Mouse (Mus musculus): ENCODE results near the gene Ptcra. TPM values are rescaled to one million over a fixed set of nuclear protein-coding genes. Genes with fewer than 3 reads are reported as not detected.
A peak's percentile ranks its signal among the peaks of the same experiment; 100 is the strongest.

Ptcra gene
- total RNA-seq, 2 experiments from 2014 or later: 0.22 TPM; not detected in 1

DNA sequence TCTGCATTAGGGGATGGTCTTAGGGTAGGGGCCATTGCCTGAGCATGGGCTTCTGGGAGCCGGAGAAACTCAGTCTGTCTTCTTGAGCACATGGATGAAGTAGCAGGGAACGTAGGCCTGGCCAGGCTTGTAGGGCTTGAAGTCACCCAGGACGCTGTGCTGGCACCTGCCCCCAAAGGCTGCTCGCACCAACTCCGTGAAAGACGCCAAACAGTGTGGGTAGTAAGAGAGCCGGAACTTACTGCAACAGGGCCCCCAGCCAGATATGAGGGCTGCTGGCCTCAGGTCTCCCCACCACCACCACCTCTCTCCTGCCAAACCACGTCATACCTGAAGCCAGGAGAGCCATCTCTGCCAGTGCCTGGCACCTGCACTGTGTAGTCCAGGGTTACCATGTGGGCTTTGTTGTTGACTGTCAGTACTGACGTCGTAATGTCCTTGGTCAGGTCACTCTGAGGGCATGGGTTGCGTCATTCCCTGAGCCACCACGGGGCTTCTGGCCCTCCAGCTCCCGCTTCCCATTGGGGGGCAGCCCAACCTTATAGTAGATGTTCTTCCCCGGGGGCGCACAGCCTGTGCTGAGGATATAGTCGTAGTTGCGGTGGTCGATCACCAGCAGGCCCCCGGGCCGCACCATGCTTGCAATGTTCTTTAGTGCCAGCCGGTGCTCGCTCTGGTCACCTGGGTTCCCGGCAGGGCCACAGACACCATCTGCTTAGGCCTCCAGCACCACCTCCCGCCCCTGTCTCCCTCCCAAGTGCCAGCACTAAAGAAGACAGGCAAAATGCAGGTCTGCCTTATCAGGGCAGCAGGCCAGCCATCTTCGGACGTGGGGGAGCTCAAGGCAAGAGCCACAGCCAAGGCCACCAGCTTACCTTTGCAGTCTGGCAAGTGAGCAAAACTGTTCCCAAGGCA, 37.5 kb downstream of the Ptcra start:
- DNase-seq (ENCODE audit: low spot score in 2 of 2): no peak

DNA sequence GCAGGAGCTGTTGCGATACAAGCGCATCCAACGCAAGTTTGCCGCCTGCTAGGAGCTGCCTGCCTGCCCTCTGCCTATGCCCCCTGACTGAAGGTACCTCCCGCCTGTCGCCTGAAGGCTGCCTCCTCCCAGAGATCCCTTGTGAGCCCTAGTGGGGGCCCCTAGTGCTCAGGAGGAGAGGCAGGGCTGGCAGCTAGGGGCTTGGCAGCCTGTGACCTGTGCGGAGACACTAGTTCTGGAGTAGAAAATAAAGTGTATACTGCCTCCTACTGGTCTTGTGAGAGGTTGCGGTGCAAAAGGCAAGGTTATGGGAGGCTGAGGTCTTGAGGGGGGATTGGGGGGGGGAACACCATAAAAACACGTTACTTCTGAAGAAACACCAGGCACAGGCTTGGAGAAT, 38.2 kb downstream of the Ptcra start:
- no peak for DNase-seq (ENCODE audit: low spot score in 2 of 2)

DNA sequence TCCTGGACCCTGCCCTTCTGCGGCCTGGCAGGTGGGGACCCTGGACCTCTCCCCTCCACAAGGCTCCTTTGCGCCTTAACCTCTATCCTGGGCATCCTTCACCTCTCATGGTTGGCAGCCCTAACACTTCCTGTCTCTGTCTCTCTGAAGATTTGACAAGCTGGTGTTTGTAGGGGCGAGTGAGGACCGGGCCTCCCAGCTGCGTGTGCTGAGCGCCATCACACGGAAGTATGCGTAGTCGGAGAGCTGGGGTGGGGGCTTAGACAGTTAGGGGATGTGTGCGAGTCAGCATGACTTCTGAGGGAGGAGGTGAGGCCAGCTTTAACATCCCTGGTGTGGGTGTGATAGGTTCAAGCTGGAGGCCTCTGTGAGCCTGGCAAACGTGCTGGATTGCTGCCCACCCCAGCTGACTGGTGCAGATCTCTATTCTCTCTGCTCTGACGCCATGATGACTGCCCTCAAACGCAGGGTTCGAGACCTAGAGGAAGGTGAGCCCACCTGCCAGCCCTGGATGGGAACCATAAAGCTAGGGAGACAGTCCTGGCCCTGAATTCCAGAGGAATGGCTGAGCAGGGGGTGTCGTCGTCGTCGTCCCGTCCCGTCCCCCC, 38.9 kb downstream of the Ptcra start:
- no peak for DNase-seq (ENCODE audit: low spot score in 2 of 2)

- no peak for DNase-seq (ENCODE audit: low spot score in 2 of 2)
Measured at GRCm38 (mm10) chr17:46721077-46721476, 42.4 kb downstream of the Ptcra start.

GRCm38 (mm10) chr17:46714756-46715481, 48.6 kb downstream of the Ptcra start:
- no peak for DNase-seq (ENCODE audit: low spot score in 2 of 2)

DNA sequence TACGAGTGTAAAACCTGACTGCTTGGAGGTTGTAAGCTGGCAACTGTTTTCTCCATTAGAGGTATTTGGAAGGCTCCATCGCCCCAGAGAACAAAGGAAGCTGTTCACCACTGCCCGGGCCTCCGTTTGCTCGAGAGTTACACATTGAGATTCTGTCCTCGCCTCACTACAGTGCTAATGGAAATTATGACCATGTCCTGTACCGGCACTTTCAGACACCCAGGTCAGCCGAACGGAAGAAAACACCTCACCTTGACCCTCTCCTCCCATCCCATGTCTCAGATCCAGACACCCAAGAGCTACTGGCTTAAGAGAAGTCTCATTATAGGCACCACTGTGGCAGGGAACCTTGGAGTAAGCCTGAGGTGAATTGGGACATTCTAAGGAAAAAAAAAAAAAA, 49.7 kb downstream of the Ptcra start:
- no peak for DNase-seq (ENCODE audit: low spot score in 2 of 2)

GRCm38 (mm10) chr17:46712442-46712841, 51.1 kb downstream of the Ptcra start:
- no peak for DNase-seq (ENCODE audit: low spot score in 2 of 2)

DNA sequence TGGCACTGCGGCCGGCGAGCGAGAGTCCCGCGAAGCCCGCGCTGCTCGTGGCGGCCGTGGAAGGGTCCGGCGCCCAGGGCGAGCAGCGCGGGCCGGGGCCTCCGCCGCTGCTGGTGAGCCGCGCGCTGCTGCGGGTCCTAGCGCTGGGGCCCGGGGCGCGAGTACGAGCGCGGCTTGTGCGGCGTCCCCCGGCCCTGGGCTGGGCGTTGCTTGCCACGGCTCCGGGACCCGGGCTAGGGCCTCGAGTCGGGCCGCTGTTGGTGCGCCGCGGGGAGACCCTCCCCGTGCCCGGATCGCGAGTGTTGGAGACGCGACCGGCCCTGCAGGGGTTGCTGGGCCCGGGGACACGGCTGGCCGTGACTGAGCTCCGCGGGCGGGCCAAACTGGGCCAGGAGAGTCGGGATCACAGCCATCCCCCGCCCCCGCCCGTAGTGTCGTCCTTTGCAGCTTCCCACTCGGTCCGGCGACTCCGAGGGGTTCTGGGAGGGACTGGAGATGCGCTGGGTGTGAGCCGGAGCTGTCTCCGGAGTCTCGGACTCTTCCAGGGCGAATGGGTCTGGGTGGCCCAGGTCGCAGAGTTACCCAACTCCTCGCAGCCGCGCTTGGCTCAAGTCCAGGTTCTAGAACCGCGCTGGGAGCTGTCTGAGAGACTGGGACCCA, 51.8 kb downstream of the Ptcra start:
- peak in 1 of 2 experiments; percentile 61 for DNase-seq (ENCODE audit: low spot score in 2 of 2)

DNA sequence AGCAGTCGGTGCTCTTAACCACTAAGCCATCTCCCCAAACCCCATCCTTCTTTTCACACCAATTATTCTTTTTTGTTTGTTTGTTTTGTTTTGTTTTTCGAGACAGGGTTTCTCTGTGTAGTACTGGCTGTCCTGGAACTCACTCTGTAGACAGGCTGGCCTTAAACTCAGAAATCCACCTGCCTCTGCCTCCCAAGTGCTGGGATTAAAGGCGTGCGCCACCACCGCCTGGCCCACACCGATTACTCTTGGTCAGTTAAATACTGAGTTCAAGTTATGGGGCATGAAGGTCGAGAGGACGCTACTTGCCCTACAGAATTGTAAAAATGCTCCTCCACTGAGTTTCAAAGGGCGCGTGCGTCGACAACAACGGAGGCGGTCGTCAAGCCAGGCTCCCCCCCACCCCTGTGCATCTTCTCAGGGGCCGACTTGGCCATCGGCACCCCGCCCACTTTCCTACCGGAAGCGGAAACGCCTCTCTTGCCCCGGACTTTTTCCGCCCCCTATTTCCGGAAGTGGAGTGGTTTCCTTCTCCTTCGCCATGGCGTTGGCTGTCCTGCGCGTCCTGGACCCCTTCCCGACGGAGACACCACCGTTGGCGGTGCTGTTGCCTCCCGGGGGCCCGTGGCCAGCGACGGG, 52.4 kb downstream of the Ptcra start, which contains the start of gene Pex6:
TSS of gene Pex6 (plus strand) at position 505 of the 639 bp plus-strand sequence.
- peak; percentile 77 to 87 for DNase-seq (ENCODE audit: low spot score in 2 of 2)

DNA sequence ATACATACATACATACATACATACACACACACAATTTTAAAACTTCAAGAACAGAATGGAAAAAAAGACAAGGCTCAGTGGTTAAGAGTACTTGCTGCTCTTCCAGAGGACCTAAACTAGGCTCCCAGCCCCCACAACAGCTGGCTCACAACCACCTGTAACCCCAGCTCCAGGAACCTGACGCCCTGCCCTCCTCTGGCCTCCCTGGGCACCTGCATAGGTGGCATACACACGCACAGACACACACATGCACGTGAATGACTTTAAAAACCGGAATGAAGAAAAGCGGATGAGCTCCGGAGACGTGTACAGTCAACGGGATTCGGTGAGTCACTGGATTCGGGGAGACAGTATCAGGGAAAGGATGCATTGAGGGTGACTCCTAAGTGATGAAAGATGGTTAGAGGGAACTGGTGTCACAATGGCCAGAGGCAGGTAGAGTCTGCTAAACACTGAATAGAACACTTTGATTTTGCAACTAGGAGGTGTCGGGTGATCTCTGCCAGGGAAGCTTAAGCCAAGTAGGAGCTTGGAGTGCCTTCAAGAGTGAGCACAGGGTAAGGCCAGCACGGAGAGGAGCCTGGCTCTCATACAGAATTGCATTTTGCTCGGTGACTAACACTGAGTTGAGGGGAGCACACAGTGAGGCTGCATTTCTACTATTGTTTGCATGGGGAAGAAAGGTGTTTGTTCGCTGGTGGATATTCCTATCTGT, 57.0 kb downstream of the Ptcra start:
- DNase-seq (ENCODE audit: low spot score in 2 of 2): no peak

Other genes starting within 250 kb of the Ptcra start
- 10 to 100 TPM; 26.2 to 26.6 TPM for gene Cul9, start 217.3 kb downstream of the Ptcra start, total RNA-seq (2021)
- 10 to 100 TPM; 35.4 to 36.8 TPM for gene Srf, start 207.5 kb downstream of the Ptcra start, total RNA-seq (2021)
- 10 to 100 TPM; 42.2 to 54.1 TPM for gene Ptk7, start 134.2 kb downstream of the Ptcra start, total RNA-seq (2021)
- gene Klc4, start 117.7 kb downstream of the Ptcra start, total RNA-seq (2021): 10 to 100 TPM; 33.5 to 34.3 TPM
- gene Mrpl2, start 117.5 kb downstream of the Ptcra start, total RNA-seq (2021): 100 to 1,000 TPM; 109 to 135 TPM
- gene Cul7, start 113.4 kb downstream of the Ptcra start, total RNA-seq (2021): 10 to 100 TPM; 88.3 to 97.5 TPM
- 10 to 100 TPM; 25.2 to 26.9 TPM for gene Rrp36, start 89.4 kb downstream of the Ptcra start, total RNA-seq (2021)
- 10 to 100 TPM; 83.2 to 87.1 TPM for gene Mea1, start 84.9 kb downstream of the Ptcra start, total RNA-seq (2021)
- 100 to 1,000 TPM; 102 to 107 TPM for gene Klhdc3, start 82.8 kb downstream of the Ptcra start, total RNA-seq (2021)
- 10 to 100 TPM; 57.7 to 60.1 TPM for gene Ppp2r5d, start 58.6 kb downstream of the Ptcra start, total RNA-seq (2021)
- 10 to 100 TPM; 49.1 to 49.4 TPM for gene Pex6, start 52.2 kb downstream of the Ptcra start, total RNA-seq (2021)
- gene Gnmt, start 34.5 kb downstream of the Ptcra start, total RNA-seq (2021): 10 to 100 TPM in 1 of 2 experiments, 1 to 10 TPM in 1; 1.8 to 15.4 TPM
- 10 to 100 TPM; 61.5 to 63.3 TPM for gene Cnpy3, start 11.5 kb downstream of the Ptcra start, total RNA-seq (2021)
- gene 2310039H08Rik, start 8.9 kb upstream of the Ptcra start, total RNA-seq (2021): 10 to 100 TPM; 53.0 to 73.7 TPM
- gene Rpl7l1, start 19.0 kb upstream of the Ptcra start, total RNA-seq (2021): 100 to 1,000 TPM in 1 of 2 experiments, 10 to 100 TPM in 1; 85.7 to 101 TPM
- 10 to 100 TPM; 21.6 to 24.8 TPM for gene Bicral, start 94.8 kb upstream of the Ptcra start, total RNA-seq (2021)
- gene Tbcc, start 127.0 kb upstream of the Ptcra start, total RNA-seq (2021): 10 to 100 TPM; 26.1 to 27.4 TPM
- not detected for gene Prph2, start 146.7 kb upstream of the Ptcra start, total RNA-seq (2021)
- 10 to 100 TPM; 73.2 to 75.1 TPM for gene Ubr2, start 246.8 kb upstream of the Ptcra start, total RNA-seq (2021)